In genomic region chr12:79130299-79131177, GRCm38 (mm10) we compare ENCODE assay signal across 8 mouse cellular contexts. TPM values are rescaled to one million over a fixed set of nuclear protein-coding genes. Genes with fewer than 3 reads are reported as not detected.
DNase-seq lines count a peak whose midpoint lies in the region; ATAC-seq and TF ChIP-seq lines count a peak whose summit lies in the region.

Arg2 (plus strand) TSS chr12:79130777.

- 0 out of 2 replicates have a peak, but pooled peaks have one; percentile 6 for TF ChIP-seq CTCF in forebrain, postnatal 0 days (IDR thresholded peaks at IDR 0.05; ENCODE audit: low read depth)

- H3K36me3 ChIP-seq in forebrain, postnatal 0 days (ENCODE audit: insufficient read depth), result no peaks in the 10 kb centered on the region
- H3K36me3 ChIP-seq in hindbrain, embryonic 13.5 days, result peaks cover 3% of the 10 kb centered on the region; the same call in 1 of the 2 replicates
- H3K36me3 ChIP-seq in lung, embryonic 16.5 days (ENCODE audit: control insufficient read depth, insufficient read depth, low read length), result no peaks in the 10 kb centered on the region

- H3K4me2 ChIP-seq in forebrain, postnatal 0 days (ENCODE audit: low read depth), result peak within 1 kb of the TSS; percentile 95
- H3K4me2 ChIP-seq in hindbrain, embryonic 13.5 days, result peak within 1 kb of the TSS; percentile 89
- peak within 1 kb of the TSS; percentile 58 for H3K4me2 ChIP-seq in lung, embryonic 16.5 days (ENCODE audit: low read depth, low read length)

- H3K9me3 ChIP-seq in forebrain, postnatal 0 days (ENCODE audit: low read length), result no peaks in the 10 kb centered on the region
- no peaks in the 10 kb centered on the region for H3K9me3 ChIP-seq in hindbrain, embryonic 13.5 days
- H3K9me3 ChIP-seq in lung, embryonic 16.5 days (ENCODE audit: control insufficient read depth, low read length), result no peaks in the 10 kb centered on the region

- H3K27me3 ChIP-seq in forebrain, postnatal 0 days (ENCODE audit: insufficient read depth, low read length), result peaks cover 14% of the 10 kb centered on the region
- H3K27me3 ChIP-seq in hindbrain, embryonic 13.5 days, result peaks cover 38% of the 10 kb centered on the region
- H3K27me3 ChIP-seq in lung, embryonic 16.5 days (ENCODE audit: control insufficient read depth, insufficient read depth, low read depth, low read length), result peaks cover 24% of the 10 kb centered on the region

- ATAC-seq in forebrain, postnatal 0 days, result peak; percentile 96
- peak; percentile 98 for ATAC-seq in hindbrain, embryonic 13.5 days (ENCODE audit: low FRiP score)
- ATAC-seq in lung, embryonic 16.5 days (ENCODE audit: low read depth), result peak; percentile 95

- H3K4me1 ChIP-seq in forebrain, postnatal 0 days (ENCODE audit: insufficient read depth), result no peaks in the 10 kb centered on the region; the same call in 1 of the 2 replicates
- H3K4me1 ChIP-seq in hindbrain, embryonic 13.5 days (replicated peaks), result peaks cover 26% of the 10 kb centered on the region
- peaks cover 9% of the 10 kb centered on the region for H3K4me1 ChIP-seq in lung, embryonic 16.5 days (replicated peaks; ENCODE audit: control insufficient read depth, insufficient read depth, low read length)

- 2% methylated on average over 47 of the region's 47 CpGs for WGBS in forebrain, postnatal 0 days
- WGBS in hindbrain, embryonic 13.5 days, result under 1% methylated on average over 45 of the region's 47 CpGs
- under 1% methylated on average over 47 of the region's 47 CpGs for WGBS in lung, embryonic 16.5 days

- peak within 1 kb of the TSS; percentile 62 for H3K9ac ChIP-seq in forebrain, postnatal 0 days
- H3K9ac ChIP-seq in hindbrain, embryonic 13.5 days, result peak within 1 kb of the TSS; percentile 72
- H3K9ac ChIP-seq in lung, embryonic 16.5 days (ENCODE audit: low read length), result no peak within 1 kb of the TSS; the same call in 1 of the 2 replicates

- H3K27ac ChIP-seq in forebrain, postnatal 0 days (ENCODE audit: low read depth, low read length), result peak within 1 kb of the TSS; percentile 40; the same call in 1 of the 2 replicates
- H3K27ac ChIP-seq in hindbrain, embryonic 13.5 days, result peak within 1 kb of the TSS; percentile 63
- H3K27ac ChIP-seq in lung, embryonic 16.5 days (ENCODE audit: low read length), result no peak within 1 kb of the TSS

- DNase-seq in Muller cell, postnatal 12 days (ENCODE audit: inconsistent ontology term), result peak; percentile 63
- DNase-seq in cerebellum, adult 8-10 months, result peak; percentile 71
- peak; percentile 80 for DNase-seq in forebrain, postnatal 0 days
- peak; percentile 59 to 66 for DNase-seq in layer of hippocampus, postnatal 10 days (ENCODE audit: low spot score in 2 of 2)
- DNase-seq in ovary, postnatal 10 days (ENCODE audit: low spot score), result peak; percentile 27
- DNase-seq in thymus, postnatal 10 days (ENCODE audit: low spot score in 2 of 2), result peak; percentile 60 to 74

- peak within 1 kb of the TSS; percentile 58 for H3K4me3 ChIP-seq in forebrain, postnatal 0 days (ENCODE audit: low read depth, low read length)
- peak within 1 kb of the TSS; percentile 58 for H3K4me3 ChIP-seq in hindbrain, embryonic 13.5 days
- peak within 1 kb of the TSS; percentile 37 for H3K4me3 ChIP-seq in lung, embryonic 16.5 days (ENCODE audit: low read length)

RNA-seq across cellular contexts. Expression of gene Arg2, which starts in this region (rescaled TPM):
- total RNA-seq in forebrain, postnatal 0 days (2014; rRNA removed), result 15.9 and 16.1 TPM in 2 replicates
- polyA plus RNA-seq in forebrain, postnatal 0 days (2015; fragmentation: Nextera tagmentation; extraction: Ambion mirVana), result 19.6 and 22.7 TPM in 2 replicates
- polyA plus RNA-seq in hindbrain, embryonic 13.5 days (2015; fragmentation: Nextera tagmentation; extraction: Ambion mirVana), result 37.3 and 41.0 TPM in 2 replicates
- total RNA-seq in layer of hippocampus, postnatal 10 days (2021), result 10 to 100 TPM; 10.4 to 11.4 TPM
- polyA plus RNA-seq in lung, embryonic 16.5 days (2015; fragmentation: Nextera tagmentation; extraction: Ambion mirVana), result 4.6 and 5.9 TPM in 2 replicates

Comparison
In these comparisons a context has a peak if more than half of its experiments do, and no peak if none do; other contexts are left out.
1. DNase-seq: peak in every context shown above with its lines; median percentile 80 in forebrain, postnatal 0 days; 71 in cerebellum, adult 8-10 months; 67 in thymus, postnatal 10 days; 63 in Muller cell, postnatal 12 days; 62 in layer of hippocampus, postnatal 10 days; 27 in ovary, postnatal 10 days.